Mouse (Mus musculus) kidney, adult 11 months (tissue): ENCODE measurements around the gene Pde4d.
A peak's percentile ranks its signal among the peaks of the same experiment; 100 is the strongest.

Experiments used
- DNase-seq: peaks from one replicate; pipeline ENCODE4 v3.0.0; 2022

The Pde4d gene

DNA sequence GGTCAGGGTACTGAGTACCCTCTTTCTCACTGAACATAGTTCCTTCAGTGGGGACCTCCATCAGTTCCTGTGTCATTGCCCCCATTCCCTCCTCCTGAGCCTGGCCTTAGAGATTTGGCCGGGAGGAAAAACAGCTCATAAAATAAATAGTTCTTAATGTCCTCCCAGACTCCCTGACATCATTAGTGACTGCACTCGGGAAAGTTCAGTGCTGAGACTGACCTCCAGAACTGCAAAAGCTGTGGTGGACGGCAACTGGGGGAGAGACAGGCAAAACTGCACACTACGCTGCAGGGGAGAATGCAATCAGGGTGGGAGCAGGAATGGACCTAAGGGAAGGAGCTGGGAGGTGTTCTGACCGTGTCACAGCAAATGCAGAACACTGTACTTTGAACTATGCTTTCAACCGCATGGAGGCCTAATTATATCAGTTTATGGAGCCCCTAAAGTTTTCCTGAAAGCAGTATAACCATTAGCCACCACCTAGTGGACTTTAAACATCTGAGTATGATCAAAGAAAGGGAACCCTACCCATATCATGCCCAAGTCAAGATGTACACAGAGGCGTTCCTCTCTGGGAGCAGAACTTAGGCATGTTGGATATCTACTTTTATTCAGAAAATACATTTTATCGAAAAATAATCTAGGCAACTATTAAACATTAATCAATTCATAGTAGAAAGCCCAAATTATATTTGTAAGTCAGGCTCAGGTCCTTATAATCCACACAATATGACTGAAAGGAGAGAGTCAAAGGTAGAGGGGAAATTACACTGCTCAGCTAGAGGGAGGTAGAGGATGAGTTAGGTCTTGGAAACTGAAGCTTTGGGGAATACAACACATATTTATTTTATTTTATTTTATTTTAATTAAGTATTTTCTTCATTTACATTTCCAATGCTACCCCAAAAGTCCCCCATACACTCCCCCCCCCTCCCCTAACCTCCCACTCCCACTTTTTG is 618.8 kb downstream of the Pde4d start:
- peak; percentile 6 for DNase-seq

DNA sequence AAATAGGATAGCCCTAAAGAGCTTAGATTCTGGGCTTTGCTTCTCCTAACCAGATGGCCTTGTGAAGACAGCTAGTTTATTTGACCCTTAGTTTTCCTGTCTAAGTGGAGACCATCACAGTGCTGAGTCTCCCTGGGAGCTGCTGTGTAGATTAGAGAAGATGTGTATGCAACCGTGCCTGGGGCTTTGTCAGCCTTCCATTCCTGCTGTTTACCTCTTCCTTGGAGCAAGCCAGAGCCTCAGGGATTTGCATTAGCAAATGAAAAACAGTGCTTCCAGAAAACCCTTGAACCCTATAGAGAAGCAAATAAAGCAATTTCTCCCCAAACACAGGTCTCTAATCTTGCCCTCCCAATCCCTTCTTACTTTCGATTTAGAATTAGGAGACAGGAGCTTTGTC is 623.6 kb downstream of the Pde4d start:
- DNase-seq, result no peak

DNA sequence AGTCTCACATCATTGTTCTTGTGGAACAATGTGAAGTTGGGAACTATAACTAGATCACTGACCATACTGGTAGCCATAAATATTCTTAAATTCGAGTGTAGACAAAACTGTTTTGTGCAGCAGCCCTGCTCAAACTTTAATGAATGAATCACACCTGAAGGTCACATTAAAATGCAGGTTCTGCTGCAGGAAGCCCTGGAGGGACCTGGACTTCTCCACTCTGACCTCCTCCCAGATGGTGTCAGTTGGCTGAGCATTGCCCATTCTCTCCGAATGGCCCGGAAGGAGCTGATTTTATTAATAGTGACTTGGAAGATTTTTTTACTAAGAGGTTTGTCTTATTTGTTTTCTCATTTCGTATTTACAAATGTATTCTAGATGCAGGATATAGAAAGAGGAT is 624.3 kb downstream of the Pde4d start:
- DNase-seq, result peak; percentile 9

DNA sequence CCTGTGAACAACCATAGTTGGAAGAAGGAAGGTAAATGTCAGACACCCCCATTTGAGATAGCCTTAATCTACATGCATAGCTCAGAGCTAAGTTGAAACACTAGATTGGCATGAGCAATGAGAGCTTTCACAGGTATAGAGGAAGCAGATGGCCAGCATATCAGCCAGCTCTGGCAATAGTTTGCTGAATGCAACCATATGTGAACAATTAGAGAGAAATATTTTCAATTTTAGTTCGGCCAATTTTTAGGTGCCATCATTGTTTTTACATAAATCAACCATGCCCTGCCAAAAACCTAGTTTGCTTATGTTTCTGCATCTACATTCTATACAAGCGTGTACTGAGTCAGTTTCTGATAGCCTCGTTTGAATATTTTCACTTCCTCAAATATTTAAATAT is 642.9 kb downstream of the Pde4d start:
- DNase-seq, result no peak

DNA sequence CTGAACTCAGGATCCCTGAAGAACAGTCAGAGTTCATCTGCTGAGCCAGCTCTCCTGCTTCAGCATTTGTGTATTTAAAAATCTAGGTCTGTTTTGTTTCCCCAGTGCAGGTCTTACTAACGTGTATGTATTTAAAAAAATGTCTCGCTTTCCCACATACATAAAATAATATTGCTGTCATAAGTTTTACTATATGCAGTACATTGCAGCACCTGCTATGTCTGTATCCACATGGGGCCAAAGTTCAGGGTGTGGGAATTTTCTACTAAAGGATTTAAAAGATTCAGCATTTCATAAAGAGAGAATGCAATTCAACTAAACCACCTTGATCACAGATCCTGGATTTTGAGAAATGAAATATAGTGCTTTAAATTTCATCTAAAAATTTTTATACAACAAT is 646.9 kb downstream of the Pde4d start:
- DNase-seq, result no peak

DNA sequence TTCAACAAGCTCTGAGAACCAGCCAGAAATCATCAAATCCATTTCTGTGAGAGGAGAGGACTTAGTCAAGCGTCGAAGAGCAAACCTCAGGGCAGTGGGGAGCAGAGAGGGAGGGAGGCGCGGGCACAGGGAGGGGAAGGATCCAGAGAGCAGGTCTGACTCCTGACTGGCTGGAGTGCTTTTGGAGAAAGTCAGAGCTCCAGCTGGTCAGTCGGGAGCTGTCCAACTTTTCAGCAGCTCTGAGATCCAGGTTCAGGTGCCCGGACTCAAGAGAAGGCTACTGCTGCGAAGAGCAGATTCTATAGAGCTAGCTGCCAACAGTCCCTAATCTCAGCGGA is 666.2 kb downstream of the Pde4d start:
- peak; percentile 43 for DNase-seq

DNA sequence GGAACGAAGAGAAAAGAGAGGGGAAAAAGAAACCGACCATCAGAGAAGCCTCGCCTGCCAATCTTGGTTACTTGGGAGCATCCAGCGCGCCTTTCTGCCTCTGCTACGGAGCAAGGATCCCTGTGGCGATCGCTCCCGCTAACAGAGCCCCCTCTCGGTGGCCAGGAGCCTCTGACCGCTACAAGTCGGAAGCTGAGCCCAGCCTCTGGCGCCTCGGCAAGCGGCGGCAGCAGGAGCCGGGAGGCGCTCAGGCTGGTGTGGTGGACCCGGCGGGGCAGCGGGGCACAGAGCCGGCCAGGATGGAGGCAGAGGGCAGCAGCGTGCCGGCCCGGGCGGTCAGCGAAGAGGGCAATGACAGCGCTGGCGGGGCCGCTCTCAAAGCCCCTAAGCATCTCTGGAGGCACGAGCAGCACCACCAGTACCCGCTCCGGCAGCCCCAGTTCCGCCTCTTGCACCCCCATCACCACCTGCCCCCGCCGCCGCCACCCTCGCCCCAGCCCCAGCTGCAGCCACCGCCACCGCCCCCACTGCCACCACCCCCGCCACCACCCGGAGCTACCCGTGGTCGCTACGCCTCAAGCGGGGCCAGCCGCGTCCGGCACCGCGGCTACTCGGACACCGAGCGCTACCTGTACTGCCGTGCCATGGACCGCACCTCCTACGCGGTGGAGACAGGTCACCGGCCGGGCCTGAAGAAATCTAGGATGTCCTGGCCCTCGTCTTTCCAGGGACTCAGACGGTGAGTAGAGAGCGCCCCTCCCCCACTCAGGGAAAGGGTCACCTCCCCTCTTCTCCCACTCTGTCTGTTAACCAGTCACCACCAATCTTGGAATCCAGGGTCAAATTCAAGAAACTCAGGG is 666.8 kb downstream of the Pde4d start:
- peak; percentile 16 for DNase-seq

DNA sequence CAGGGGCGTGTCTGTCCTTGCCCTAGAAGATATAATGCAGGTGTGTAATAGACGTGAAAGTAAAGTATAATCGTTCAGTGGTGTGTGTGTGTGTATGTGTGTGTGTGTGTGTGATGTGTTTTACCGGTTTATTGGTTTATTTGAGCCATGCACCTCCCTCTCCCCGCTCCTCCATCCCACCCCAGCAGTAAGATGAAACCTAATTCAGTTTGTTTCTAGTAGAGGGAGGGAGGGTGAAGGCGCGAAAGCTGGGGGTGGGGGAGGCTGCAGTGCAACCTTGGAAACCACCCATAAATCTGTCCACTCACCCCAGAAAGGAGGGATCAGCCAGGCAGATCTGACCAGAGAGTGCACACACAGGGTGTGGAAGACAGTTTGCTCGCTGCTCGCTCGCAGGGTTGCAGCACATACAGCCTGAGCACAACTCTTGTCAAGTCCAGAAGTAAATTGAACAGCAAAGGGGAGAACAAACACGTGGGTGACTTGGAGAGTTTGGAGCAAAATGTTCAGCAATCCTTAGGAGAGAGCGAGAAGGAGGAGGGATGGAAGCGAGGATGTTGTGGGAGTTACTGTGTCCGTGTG is 667.6 kb downstream of the Pde4d start:
- no peak for DNase-seq

DNA sequence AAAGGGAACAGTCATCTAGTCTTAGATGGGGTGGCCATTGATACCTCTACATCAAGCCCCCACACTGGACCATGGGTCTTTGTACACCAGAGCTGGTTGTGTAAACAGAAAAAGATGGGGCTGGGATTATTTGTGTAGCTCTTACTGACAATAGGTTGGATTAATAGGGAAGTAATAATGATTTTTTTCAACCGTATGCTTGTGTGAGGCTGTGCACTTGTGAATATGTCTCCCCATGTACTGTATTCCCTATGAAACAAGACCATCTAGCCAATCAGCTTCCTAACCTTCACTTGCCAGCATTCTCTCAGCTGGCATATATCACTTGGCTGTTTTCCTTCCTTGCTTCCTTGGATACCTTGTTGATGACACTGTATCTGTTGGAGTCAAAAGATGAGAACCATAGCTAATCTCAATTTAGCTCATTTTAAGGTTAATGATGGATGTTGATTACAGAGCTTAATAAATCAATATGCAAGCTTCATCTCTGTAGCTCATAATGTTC is 668.6 kb downstream of the Pde4d start:
- no peak for DNase-seq

DNA sequence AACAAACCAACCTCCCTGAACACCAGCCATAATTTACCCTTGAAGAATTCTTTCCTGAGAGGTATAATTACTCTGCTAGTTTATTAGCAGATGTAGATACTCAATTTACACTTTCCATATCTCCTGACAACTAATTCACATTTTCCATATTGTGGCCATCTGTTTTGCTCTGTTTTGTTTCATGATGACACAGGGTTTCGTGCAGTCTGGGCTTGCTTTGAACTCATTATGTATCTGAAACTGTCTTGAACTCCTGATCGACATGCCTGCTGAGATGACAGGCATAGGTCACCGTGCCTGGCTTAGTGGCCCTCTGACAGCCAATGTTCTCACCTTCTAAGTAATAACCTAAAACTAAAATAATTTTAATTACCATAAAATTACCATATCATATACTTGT is 672.1 kb downstream of the Pde4d start:
- DNase-seq, result no peak

DNA sequence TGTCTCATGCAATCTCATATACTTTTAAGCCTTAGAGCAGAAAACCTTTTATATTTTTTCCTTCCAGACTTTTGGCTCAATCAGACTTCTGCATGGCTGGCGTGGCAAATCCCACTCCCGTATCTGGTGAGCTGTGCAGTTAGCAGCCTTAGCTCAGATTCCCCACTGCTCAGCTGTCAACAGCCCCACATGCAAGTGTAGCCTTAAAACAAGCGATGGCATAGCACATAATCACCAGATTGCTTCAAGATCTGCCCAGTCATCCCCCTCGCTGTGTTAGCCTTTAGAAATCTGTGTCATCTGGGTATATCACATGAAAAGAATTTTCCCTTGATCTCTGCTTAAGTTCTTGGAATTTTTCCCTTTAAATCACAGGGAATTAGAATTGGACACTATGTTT is 686.7 kb downstream of the Pde4d start:
- DNase-seq, result no peak

DNA sequence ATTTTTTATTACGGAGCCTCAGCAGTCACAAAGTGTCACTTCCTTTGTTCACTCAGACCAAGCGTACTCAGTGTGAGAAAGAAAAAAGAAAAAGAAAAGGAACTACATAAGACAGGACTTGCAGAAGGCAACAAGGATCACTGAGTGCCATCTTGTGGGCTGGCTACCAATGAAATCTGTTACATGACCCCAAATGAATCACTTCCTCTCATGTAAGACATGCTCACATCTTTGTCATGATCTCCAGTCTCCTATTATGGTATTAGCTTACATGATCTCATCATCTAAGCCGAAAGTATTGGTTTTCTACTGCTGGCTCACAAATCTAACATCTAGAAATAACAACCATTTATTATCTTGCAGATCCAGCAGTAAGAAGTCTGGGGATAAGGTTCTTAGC is 709.0 kb downstream of the Pde4d start:
- no peak for DNase-seq

DNA sequence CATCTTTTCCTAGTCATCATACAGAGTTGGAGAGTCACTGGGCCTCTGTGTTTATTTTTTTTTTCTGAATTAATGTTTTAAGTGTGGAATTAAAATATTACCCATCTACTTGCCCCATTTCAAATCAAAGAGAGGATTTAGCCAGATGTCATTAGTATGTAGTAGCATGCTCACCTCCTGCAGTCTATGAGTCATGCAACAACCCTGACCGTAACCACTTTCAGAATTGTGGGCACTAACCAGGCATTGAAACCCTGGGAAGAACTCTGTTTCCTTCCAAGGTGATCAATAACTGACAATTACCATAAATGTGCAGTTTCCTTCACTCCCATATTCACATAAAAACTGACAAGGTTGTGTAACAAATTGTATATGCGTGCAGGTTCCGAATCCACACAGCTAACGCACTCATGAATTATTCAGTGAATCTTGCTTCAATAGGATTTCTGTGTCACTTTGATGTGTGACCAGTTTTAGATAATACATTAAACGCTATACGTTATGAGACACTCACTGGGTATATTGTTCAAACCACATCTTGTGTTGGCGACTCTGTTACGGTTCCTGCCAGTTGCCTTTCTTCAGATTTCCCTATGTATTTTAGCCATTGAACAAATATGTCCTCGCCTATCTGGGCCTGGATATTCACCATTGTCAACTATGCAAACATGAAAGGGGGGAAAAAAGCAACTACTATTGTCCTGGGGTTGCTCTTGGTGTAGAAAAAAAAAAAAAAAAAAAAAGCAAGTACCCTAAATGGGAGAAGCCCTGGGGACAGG is 719.0 kb downstream of the Pde4d start:
- DNase-seq, result no peak

DNA sequence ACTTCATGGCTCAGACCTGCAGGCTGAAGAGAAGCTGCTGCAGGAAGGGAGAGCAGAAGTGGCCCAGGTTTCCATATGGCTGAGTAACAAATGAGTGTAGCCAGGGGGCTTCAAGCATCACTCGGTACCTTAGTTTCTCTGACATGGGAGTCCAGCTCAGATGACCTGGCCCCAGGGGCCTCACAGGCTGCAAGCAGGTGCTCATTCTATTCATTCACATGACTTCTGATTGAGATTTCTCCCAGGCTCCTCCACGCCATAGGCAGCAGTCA is 719.5 kb downstream of the Pde4d start:
- no peak for DNase-seq

DNA sequence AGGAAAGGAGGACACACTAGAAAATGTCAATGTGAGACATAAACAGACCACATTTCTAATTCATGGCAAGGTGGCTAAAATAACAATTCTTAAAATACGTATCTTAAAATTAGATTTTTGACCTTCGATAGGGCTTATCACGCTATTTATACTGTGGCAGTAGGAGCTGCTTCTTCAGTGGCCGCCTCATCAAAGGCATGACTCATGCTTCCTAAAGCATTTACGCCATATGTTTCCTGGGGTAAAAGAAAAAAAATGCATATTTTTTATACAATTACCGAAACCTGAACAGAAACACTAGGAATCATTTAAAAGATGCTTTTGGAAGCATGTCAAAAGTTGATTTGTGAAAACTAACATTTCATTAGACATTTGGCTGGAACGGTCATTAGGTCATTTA is 721.9 kb downstream of the Pde4d start:
- DNase-seq, result no peak

DNA sequence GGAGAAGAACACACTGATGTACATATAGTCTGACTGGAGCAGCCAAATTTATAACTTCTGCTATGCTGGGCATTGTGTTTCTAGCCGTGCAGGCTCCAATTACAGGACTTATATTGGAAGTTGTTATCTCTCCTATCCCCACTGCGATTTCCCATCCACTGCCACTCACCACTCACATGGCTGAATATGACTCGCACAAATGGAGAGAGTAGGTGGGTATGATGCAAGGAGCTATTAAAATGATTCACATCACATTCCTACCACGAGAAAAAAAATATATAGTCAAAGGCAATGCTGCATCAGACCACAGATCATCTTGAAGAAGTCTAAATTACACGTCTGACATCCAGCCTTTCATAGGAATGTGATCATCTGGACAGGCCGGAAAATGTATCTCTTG is 725.5 kb downstream of the Pde4d start:
- DNase-seq, result no peak

DNA sequence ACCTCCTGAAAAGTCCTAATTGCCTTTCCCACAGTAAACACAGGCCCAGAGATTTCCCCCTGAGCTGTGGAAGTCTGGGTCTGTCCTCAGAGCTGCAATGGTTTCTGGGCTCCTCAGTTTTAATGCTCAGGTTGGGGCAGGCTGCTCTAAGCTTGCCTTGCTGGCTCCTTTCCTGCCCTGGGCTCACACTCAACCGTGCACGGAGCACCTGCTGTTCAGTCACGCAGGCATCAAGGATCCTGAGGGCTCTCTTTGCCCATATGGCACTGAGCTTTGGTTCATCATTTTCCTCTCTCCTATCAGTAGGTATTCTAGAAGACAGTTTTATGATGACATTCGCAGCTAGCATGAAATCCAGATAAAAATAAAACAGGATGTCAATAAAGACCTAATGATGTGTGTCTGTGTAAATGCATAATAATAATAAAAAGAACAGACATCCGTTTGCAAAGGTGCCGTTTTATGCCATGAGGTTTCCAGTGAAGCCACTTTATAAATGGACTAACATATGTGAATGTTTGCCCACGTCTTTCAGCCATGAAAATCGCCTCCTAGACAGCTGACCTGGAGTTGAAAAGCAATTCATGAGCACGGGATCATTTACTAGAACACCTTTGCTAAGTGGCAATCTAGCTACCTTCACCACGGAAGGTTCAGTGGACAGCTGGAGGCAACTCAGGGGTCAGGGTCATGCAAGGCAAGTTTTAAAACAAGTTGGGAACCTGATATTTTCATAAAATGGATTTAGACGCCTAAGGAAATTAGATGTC is 726.3 kb downstream of the Pde4d start:
- DNase-seq, result no peak

DNA sequence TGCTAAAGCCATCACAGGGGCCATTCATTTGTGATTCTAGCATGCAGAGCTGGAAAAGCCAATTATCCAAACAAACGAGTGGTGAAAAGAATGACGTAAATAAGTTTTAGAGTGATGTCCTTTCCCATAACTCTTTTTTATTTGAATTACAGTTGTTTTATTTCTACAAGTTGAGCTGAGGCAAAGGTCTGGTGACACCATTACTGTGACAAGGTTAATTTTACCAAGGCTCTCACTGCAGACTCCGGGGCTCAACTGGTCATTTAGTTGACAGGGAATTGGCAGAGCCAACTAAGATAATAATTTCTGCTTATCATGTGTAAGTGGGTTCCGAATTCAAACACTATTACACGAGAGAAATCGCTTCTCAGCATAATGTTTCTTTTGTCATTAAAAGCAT is 731.6 kb downstream of the Pde4d start:
- DNase-seq, result no peak

DNA sequence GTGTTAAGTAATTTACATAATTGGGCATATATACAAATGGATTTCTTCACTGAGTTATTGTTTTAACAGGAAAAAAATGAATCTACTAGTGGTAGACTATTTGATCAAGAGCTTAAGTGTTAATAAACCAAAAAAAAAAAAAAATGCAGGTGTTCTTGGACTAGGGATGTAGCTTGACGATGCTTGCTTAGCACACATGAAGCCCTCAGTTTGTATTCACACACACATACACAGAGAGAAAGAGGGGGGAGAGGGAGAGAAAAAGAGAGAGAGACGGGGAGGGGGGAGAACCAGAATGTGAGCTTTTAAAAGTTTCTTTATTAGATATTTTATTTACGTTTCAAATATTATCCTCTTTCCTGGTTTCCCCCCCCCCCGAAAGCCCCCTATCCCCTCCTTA is 740.9 kb downstream of the Pde4d start:
- DNase-seq, result no peak

DNA sequence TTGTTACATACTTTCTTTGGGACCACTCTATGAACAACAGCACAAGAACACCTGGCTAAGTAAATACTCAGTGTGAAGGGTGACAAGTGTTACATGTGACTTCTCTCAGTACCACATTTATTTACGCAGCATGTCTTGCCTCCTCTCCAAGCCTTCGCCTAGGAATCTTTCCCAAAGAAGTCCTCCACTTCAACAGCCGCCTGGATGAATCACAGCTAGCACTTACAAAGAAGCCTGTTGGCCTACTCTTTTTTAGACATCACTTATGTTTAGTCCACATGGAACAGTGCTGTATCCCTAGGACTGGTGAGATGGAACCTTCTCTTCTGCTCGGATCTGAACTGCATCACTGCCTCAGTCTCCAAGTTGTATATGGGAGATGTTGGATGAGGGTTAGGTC is 741.4 kb downstream of the Pde4d start:
- DNase-seq, result no peak

DNA sequence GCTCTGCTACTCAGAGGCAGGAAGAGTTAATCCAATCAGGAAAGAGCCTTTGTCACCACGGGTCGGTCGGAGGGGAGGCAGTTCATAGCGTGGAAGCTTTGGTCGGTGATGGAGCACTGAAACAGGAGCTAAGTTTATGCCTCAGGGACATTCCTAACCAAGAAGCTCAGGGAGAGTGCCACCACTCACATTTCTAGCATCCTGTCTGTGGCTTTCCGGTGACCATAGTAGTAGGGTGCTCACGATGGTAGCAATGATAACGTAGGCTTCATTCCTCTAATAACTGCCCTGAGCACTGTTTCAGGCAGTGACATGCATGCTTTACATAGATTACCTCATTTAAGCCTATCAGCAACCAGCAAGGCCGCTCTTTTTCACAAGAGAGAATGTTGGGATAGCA is 755.8 kb downstream of the Pde4d start:
- DNase-seq, result no peak

DNA sequence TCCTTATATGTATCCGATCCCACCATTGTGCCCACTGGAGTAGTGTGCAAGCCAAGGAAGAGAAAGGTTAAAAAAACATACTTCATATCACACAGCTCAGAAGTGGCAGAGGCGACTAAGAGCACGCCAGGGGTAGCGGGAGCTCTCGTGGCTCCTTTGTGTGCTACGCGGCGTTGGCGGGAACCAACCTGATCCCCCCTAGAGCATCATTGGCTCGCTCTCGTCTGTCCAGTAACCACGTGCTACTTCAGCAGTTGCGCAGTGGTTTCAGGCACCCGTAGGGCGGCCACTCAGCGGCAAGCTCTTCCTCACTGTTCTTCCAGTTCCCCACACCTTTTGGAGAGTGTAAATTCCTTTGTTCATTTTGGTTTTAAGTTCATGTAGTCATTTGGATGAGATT is 758.9 kb downstream of the Pde4d start:
- no peak for DNase-seq
